Mouse (Mus musculus) forelimb bud, embryonic 11.5 days (tissue): ENCODE data around the gene Camsap1.

Experiments used
- DNase-seq: peaks from one replicate; pipeline ENCODE4 v3.0.0-alpha.2; 2012; ENCODE audit warnings: low read depth, low spot score

Camsap1 gene

DNA sequence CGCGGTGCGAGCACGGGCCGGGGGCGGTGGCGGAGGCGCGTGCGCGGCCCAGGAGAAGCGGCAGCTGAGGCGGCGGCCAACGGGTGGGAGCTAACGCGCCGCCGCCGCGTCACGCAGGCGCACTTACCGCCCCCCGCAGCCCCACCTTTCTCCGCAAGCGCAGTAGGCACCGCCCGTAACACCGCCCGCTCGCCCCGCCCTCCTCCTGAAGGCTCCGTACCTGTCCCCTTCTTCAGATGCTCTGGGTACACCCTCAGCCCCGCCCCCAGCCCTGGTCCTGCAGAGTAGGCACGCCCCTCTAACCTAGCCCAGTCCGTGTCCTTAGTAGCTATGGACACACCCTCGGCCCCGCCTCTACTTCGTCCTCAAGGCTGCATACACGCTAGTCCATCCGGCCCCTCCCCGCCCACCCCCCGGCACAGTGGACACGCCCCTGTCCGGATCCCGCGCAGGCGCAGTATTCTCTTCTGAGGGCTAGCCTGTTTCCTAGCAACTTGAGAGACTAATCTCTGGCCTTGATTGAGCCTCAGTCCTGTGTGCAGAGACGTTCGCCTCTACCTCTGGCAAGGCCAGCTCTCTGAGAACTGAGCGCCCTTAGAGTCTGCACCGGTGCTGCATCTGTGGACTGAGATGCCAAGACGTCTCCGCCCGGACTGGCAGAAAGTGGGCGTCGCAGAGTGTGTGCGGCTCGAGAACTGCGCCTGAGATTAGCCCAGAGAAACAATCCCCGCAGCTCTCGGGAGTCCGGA is at the start of gene Camsap1:
Camsap1 (minus strand) TSS at position 124 of the 749 bp plus-strand sequence.
- DNase-seq: peak; percentile 99

DNA sequence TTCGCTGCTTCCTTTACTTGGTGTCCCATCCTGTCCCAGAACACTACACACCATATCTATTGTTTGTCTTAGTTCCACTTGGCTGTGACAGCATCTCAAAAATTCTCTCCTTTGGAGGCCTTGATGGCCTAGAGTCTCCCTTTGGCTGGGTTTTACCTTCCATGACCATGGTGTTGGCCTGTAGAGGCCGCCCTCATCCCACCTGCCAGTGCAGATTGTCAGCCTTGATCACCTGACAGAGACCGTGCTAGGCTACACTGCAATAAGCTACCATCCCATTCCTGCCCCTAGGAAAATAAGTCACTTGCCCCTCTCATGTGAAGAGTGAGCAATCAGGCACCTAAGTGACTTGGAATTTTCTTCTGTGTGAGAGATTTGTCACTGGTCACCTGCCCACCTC is 47.2 kb upstream of the Camsap1 start:
- DNase-seq: peak; percentile 7

DNA sequence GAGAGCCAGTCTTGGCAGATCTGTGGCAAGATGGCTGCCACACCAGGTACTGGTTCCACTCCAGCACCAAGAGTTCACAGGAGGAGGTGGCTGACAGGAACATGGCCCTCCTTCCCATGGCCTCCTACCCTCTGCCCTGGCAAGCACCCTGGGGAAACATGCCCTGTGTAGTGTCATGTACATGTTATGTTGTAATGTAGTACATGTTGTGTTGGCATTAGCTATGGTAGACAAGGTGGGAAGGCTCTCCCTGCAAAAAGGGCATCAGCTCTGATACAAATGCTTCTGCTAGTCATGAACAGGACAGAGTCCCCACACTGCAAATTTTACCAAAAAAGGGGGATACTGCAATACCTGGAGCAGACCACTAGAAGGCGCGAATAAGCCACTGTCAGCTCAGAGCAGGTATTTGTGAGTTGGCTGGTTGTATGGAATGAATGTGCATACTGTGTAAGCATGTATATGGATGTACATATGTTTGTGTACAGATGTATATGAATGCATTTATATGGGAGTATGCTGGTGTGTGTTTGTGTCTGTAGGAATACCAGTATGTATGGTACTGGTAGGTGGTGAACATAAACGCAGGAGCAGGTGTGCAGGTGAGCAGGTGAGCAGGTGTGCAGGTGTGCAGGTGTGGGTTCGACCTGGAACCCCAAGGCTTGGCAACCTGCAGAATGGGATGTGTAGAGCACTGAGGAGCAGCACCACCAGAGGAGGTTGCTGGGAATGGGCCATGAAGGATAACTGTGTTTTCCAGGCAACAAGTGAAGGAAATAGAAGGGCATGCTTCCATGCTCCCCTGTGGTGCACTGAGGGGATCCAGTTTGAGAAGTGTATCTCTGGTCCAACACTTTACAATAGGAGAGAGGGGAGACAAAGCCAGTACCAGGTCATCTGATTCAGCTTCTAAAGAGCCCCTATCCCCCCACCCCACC is 41.3 kb upstream of the Camsap1 start:
- DNase-seq: peak; percentile 58

DNA sequence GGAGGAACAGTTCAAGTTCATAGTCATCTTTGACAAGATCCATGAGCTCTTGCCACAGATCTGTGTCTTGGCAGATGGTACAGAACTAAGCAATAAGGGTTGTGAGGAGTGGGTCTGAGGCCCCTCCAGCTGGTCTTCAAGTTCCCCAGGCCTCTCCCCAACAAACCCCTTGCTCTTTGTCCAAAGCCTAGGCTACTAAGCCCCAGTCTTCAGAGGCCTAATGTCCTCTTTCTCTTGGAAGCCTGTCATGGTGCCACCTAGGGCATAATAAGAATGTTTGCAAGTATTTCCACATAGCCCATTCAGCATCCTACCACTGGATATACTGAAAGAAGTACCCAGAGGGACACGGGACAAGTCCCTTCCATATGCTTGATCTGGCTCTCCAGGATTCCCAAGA is 39.5 kb upstream of the Camsap1 start:
- DNase-seq: no peak

DNA sequence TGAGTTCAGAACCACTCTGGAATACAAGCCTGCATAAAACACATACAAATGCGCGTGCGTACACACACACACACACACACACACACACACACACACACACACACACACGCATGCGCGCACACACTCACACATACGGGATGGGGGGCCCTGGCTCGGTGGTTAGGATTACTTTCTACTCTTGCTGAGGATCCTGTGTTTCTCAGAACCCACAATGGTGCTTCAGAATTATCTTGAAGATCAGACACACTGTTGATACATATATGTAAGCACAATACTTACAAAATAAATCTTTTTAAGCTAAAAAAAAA is 39.1 kb upstream of the Camsap1 start:
- DNase-seq: no peak

DNA sequence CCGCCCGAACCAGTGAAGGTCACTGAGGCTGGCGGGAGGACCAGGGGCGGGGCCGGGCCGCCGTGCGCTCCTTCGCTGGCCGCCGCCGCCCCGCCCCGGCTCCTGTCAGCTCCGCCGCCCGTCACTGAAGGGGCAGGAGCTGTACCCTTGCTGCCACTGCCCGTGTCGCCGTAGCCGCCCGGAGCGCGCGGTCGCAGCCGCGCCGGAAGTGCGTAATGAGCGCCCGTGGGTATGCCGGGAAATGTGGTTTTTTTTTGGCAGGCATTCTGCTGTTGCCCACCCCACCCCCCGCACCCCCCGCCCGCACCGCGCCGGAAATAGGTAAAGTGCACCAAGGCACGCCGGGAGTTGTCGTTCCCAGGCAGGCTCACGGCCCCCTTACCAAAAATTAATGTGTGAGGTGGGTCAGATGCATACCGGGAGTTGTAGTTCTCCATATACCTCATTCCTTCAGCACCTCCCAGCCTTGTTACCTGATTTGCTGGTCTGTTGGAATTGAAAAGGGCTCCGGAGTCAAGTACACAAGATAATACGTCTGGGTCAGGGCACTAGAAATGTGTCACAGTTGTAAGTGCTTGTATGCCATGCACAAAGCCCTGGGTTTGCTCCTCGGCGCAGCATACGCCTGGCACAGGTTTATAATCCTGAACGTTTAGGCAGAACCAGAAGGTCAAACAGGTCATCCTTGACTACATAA is 38.6 kb upstream of the Camsap1 start, which contains the start of gene Ubac1:
Ubac1 (minus strand) TSS at position 187 of the 697 bp plus-strand sequence.
- peak; percentile 95 for DNase-seq

DNA sequence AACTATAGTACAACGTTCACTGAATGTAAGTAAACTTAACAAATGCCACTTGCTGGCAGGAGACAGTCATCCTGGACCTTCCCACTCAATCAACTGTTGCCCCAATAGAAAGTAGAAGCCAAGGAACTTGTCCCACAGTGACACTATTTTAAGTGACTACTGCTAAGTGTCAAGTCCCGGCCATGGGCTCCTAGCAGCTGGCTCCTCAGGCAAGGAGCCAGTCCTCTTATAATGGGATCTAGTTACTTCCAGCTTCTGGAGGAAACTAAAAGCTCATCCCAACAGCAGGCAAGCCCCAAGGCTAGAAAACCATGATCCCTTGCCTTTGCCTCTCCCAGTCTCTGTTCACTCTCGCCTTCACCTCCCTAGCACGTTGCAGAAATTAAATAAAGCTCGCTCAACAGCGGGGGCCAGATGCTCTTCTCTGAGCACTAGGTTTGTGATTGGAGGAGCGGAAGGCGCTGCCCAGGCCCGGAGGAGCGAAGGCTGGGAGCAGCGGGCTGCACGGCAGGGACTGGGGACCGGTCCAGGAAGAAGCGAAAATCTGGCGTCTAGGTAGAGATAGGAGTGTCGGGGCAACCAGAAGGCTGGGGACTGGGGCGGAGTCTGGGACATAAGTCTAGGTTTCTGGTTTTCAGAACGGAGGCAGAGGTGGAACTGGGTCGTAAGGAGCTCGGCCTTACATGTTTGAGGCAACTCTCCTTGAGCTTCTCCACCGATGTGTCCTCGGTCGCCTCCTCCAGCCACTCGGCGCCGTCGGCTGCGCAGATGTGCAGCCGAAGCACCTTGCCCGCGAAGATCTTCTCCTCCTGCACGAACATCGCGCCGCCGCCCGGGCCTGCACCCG is 37.9 kb upstream of the Camsap1 start:
- peak; percentile 11 for DNase-seq

DNA sequence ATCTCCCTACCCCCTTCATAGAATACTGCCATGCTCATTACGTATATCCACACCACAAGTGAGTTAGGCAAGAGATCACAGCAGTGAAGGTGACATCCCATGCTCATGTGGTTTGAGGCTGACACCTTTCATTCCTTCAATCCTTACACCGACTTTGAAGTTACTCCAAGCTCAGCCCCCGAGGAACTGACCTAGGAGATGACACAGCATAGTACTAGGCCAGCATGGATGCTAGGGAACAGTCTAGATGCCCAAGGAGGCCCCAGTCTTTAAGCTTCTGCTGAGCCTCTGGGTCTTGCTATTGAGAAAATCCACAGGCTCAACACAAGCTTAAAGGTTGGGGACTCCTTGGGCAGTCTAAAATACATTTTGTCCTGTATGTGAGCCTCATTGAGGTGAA is 36.8 kb upstream of the Camsap1 start:
- no peak for DNase-seq

DNA sequence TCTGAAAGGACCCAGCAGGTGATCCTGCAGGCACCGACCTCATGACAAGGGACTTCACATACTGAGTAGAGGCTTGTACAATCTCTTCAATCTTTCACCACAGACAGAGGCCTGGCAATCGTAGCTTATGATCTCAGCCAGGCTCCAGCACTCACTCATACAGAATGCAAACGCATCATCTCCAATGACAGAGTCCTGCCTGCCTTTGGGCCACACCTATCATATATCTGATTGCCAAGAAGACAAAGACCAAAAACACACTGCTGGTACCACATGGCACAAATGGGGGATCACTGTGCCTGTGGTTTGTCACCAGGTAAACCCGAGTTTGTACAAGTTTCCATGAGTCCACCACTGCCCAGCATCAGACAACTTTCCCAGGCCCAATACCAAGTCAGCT is 34.2 kb upstream of the Camsap1 start:
- DNase-seq: no peak

DNA sequence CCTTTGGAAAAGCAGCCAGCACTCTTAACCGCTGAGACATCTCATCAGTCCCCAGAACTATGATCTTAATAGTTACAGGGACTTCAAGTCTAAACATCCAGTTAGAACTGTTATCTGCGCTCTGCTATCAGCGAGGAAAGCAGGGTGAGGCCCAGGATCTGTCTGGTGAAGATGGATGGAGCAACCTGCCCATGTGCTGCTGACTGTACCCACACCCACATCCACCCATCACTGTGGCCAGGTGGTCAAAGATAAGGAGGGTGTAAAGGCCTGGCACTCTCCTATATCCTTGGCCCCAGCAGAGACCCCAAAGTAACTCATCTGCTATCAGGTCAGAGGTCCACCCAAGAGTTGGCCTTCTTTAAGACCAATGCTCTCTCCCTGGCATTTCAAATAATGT is 30.6 kb upstream of the Camsap1 start:
- no peak for DNase-seq

DNA sequence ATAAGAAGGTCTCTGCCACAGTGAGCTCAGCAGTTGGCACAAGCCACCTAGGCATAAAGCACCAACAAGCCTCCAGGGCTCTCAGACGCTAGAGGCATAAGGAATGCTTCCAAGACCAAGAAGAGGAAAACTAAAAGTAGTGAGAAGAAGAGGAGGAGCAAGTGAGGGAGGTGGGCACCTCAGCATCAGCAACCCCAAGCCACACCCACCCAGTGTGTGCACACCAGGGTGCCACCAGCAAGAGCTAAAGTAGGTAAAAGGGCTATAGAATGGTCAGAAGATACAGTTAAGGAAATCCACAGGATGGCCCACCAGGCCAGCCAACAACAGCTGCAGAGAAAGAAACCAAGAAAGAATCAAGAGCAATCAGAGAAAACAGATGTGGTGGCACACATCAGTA is 28.3 kb upstream of the Camsap1 start:
- no peak for DNase-seq

DNA sequence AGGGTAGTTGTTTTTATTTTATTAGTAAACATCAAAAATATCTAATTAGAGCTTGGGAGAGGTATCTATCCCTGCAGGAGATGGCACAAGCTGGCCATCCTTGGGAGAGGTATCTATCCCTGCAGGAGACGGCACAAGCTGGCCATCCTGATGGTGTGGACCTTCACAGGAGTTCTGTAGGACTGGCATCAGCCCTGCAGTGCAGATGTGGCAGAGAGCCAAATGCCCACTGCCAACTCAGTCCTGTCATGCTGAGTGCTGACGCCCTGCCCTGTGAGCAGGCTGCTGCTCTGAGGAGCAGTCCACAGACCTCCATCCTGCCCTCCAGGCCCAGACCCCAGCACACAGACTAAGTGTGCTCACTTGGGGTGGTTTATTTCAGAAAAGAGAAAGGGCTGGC is 18.9 kb upstream of the Camsap1 start:
- DNase-seq: no peak

DNA sequence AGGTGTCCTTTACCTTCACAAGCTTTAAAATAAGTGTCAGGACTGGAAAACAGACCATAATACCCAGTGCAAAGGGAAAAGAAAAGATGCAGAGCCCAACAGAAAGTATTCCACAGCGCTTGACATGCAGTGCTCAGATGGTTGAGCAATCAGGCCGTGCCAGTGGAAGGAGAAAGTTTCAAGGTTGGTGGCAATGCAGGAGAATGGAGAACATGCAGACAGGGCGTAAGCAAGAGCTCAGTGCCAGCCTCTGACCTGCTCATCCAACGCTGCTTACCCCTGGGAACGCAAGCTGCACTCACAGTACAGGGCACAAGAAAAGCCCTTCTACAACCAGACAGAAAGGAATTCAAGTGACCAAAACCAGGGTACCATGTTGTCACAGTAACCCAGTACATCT is 18.1 kb upstream of the Camsap1 start:
- no peak for DNase-seq

DNA sequence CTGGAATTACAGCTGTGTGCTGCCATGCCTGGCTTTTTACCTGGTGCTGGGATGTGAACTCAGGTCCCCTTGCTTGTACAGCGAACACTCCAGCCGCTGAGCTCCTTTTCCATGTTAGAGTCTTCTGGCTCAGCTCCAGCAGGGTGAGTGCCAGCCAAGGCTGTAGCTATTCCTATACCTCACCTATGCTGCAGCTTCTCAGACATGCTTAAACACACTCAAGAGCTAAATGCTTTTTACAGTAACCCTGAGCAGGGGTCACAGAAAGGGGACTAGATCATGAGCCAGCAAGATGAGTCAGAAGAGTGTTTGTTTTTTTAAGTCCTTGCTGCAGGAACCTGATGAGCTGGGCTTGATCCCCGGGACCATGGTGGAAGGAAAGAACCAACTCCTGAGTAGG is 14.6 kb upstream of the Camsap1 start:
- DNase-seq: no peak

DNA sequence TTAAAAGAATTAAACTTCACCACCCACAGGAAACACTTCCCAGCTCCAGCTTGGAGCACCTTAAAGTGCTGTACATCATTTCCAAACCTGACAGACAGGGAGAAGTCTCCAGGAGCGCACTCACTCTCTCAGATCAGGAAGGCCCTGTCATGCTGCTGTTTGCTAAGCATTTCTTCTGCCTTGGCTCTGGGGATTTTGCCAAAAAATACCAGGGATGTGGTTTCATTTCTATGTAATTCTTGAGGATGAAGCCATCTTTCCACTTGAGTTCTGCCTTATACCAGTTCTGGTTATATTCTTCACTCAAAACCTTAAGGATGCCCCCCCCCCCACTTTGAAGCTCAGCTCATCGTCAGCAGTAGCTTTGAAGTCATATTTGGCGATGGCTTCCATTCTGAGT is 11.7 kb upstream of the Camsap1 start:
- DNase-seq: no peak

DNA sequence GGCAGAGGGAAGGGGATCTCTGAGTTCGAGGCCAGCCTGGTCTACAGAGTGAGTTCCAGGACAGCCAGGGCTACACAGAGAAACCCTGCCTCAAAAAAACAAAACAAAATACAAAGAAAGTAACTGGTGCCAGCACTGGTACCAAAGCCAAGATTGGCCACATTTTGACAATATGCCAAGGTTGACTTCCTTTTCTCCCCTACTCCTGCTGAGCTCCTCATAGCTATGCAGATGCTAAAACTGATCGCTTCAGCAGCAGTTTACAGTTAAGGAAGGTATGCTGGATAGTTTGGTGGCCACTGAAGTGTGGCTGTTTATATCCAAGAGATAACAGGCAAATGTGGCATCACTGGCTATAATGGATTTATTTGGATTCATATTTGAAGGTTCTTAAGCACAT is 9.2 kb upstream of the Camsap1 start:
- DNase-seq: no peak

DNA sequence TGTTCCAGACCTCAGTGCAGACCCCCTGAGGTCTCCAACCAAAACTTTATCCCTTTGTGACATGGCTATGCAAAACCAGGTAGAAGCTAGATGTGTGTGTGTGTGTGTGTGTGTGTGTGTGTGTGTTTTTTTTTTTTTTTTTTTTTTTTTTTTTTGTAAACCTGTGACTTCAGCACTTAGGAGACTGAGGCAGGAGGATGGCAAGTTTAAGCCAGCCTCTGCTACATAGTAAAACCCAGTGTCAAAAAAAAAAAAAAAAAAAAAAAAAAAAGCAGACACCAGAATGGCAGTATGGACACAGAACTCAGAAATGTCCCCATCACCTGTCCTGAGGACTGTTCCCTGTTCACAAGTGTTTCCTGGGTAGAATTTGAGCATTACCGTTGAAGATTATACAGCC is 6.6 kb upstream of the Camsap1 start:
- no peak for DNase-seq

DNA sequence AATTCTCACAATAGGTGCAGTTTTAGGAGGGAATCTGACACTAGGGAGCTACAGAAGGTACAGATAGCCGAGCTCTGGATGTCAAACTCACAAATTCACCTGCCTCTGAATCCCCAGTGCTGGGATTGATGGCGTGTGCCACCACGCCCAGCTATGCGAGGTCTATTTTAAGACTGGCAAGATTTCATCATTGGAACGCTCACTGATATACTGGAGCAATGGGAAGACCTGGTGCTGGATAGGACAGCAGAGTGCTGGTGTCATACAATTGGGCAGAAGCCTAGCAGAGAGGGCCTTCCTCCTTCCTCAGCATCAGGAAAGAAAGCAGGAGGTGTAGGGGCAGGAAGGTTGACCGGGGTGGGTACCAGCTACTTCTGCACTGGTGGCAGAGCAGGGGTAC is 4.7 kb upstream of the Camsap1 start:
- DNase-seq: no peak

DNA sequence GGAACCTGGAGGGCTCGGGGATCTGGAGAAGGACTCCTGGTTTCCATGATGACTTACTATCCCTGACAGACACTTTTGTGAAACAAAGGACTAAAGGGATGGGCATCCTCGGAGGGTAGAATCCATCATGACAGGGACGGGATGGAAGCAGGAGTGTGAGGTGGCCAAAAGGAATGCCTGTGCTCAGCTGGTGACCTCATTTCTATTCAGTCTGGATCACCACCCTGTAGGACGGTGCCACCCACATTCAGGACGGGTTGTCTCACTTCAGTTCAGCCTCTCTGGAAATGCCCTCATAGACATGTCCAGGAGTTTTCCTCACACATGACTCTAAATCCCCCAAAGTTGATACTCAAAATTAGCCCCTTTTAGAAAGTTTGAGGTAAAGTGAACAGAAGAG is 3.5 kb upstream of the Camsap1 start:
- DNase-seq: no peak

DNA sequence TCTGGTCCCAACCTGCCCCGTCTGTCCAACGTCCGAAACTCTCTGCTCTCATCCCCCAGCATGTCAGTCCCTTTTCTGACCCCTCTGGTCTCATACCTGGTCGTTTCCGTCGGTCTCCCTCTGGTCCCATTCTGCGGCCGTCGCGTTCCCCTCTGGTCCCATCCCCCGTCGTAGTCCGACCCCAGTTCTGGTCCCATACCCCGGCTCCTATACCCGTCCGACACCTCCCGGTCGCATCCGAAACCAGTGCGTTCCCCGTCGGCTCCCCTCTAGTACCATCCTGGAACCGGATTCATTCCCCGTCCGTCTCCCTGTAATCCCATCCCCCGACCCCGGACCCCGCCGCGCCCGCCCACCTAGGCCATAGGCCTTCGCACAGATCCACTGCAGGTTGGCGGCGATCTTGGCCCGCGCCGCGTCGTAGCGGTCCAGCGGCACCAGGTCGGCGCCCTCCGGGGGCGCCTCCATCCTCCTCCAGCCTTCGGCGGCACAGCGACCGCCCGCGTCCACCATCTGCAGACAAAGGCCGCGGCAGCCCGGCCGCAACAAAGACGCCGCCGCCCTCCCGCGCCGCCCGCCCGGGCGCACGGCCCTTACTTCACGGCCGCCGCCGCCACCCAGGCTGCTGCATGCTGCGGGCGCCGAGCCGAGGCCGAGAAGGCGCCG is 523 bp downstream of the Camsap1 start:
- peak; percentile 11 for DNase-seq

DNA sequence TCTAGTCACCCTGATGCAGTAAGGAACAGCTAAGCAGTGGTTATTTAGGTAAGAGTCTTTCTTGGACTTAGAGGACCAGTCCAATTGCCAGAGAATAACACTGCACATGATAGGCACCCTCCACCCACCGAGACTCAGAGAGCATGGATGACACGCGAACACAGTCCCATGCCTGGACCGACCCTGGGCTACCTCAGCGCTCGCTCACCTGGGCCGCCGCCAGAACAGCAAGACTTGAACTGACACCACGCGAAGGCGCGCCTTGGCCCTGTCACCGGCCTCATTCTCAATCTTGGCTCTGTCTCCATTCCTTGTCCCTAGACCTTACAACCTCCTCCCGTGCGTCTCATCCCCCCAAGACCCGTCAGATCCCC is 1.0 kb downstream of the Camsap1 start:
- DNase-seq: peak; percentile 1
